Mouse (Mus musculus) hindbrain, embryonic 16.5 days (tissue): ENCODE results near the gene Lat2. TPM values are rescaled to one million over a fixed set of nuclear protein-coding genes. Genes with fewer than 3 reads are reported as not detected.

Source experiments
- ATAC-seq: fragments of 200-750 bp; cut with Nextera tagmentation; 2 replicates; pipeline ENCODE4 v1.8.0; 2017; ENCODE audit warnings: moderate TSS enrichment, moderate library complexity
- H3K27ac ChIP-seq: fragments of 300-500 bp; sonication (generic); 2 replicates; pipeline ENCODE4 v1.5.1; 2014; ENCODE audit warnings: low read depth, mild to moderate bottlenecking, control low read depth, low read length, moderate library complexity
- H3K27me3 ChIP-seq: fragments of 300-500 bp; sonication (generic); replicated peaks from 2 replicates; pipeline ENCODE4 v1.6.1; 2014; ENCODE audit warnings: low read length; ENCODE audit not compliant: control insufficient read depth, insufficient read depth
- H3K36me3 ChIP-seq: fragments of 300-500 bp; sonication (generic); 2 replicates; pipeline ENCODE4 v1.6.1; 2014; ENCODE audit warnings: mild to moderate bottlenecking, low read length, moderate library complexity, mixed read lengths; ENCODE audit not compliant: control insufficient read depth, insufficient read depth
- H3K4me1 ChIP-seq: fragments of 300-500 bp; sonication (generic); 2 replicates; pipeline ENCODE4 v1.6.1; 2014; ENCODE audit warnings: low read depth, low read length; ENCODE audit not compliant: control insufficient read depth, insufficient read depth
- H3K4me2 ChIP-seq: fragments of 300-500 bp; sonication (generic); 2 replicates; pipeline ENCODE4 v1.6.1; 2014; ENCODE audit warnings: mild to moderate bottlenecking, low read length, control low read depth, moderate library complexity
- H3K4me3 ChIP-seq: fragments of 300-500 bp; sonication (generic); 2 replicates; pipeline ENCODE4 v1.5.1; 2014; ENCODE audit warnings: mild to moderate bottlenecking, low read length, control low read depth, moderate library complexity
- H3K9ac ChIP-seq: fragments of 300-500 bp; sonication (generic); 2 replicates; pipeline ENCODE4 v1.6.1; 2014; ENCODE audit warnings: low read depth, mild to moderate bottlenecking, control low read depth, low read length, moderate library complexity
- H3K9me3 ChIP-seq: fragments of 300-500 bp; sonication (generic); 2 replicates; pipeline ENCODE4 v1.6.1; 2014; ENCODE audit warnings: mild to moderate bottlenecking, low read length, moderate library complexity; ENCODE audit not compliant: control insufficient read depth
- WGBS: fragments of 180-500 bp; shearing (Covaris S2); extraction: QIAGEN DNeasy Blood & Tissue Kit; methylation state at CpG from one replicate; pipeline ENCODE4 v1.1.7; 2014; 5-methylcytosine and 5-hydroxymethylcytosine counted together
- polyA plus RNA-seq: library from polyadenylated mRNA; unstranded; fragments of >200 nt; fragmentation: Nextera tagmentation; extraction: Ambion mirVana; gene quantifications from 2 replicates; pipeline ENCODE4 v1.2.1, GENCODE M21; 2015

Gene Lat2
- polyA plus RNA-seq, 1 experiment from 2014 or later, result 2.1 TPM

DNA sequence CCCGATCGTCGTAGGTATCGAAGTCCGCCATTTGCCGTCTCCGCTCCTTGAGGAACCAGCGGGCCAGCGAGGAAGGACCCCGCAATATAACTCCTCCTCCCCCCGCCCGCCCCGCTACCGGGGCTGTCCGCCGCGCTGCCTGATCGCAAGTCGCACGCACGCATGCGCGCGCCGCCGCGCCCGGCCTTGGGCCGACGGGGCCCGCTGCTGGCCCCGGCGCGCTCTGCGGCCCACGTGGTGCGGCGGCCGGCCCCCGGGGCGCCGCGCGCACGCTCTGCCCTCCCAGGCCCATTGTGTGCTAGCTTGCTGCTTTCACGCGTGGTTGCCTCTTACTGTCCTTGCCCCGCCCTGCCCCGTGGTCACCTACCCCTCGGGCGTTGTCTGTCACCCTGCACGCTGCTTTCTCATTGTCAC is 24.5 kb upstream of the Lat2 start, which contains the start of gene Eif4h:
Gene Eif4h (minus strand): TSS at position 222 of the 414 bp plus-strand sequence.
- Histone ChIP-seq H3K4me2 (peak within 1 kb of the TSS; percentile 76), H3K27me3 (no peaks in the 10 kb centered on the region), H3K4me3 (peak within 1 kb of the TSS; percentile 86), H3K27ac (peak within 1 kb of the TSS; percentile 95), H3K9me3 (no peaks in the 10 kb centered on the region), H3K36me3 (0 out of 2 replicates have a peak, but pooled peaks cover 2% of the 10 kb centered on the region), H3K4me1 (peaks cover 14% of the 10 kb centered on the region), H3K9ac (peak within 1 kb of the TSS; percentile 99)
- WGBS, result under 1% methylated on average over 45 of the region's 52 CpGs
- ATAC-seq, result peak; percentile 94

GRCm38 (mm10) chr5:134638461-134639268 is 23.8 kb upstream of the Lat2 start:
- H3K36me3 ChIP-seq, result 0 out of 2 replicates have a peak, but pooled peaks cover 2% of the 10 kb centered on the region
- peak overlapping the region; percentile 99 for H3K9ac ChIP-seq
- no peaks in the 10 kb centered on the region for H3K27me3 ChIP-seq
- H3K4me3 ChIP-seq, result peak overlapping the region; percentile 86
- WGBS, result under 1% methylated on average over 63 of the region's 85 CpGs
- H3K27ac ChIP-seq, result peak overlapping the region; percentile 95
- peak; percentile 83 for ATAC-seq
- peak overlapping the region; percentile 76 for H3K4me2 ChIP-seq
- peaks cover 16% of the 10 kb centered on the region for H3K4me1 ChIP-seq
- H3K9me3 ChIP-seq, result no peaks in the 10 kb centered on the region

GRCm38 (mm10) chr5:134637820-134638367 is 23.1 kb upstream of the Lat2 start:
- WGBS, result 25% methylated on average over 5 of the region's 5 CpGs
- Histone ChIP-seq H3K4me1 (peaks cover 19% of the 10 kb centered on the region), H3K9me3 (no peaks in the 10 kb centered on the region), H3K27me3 (no peaks in the 10 kb centered on the region), H3K27ac (no peak overlapping the region), H3K4me3 (peak overlapping the region; percentile 86), H3K4me2 (peak overlapping the region; percentile 76), H3K36me3 (0 out of 2 replicates have a peak, but pooled peaks cover 2% of the 10 kb centered on the region), H3K9ac (peak overlapping the region; percentile 99)
- no peak for ATAC-seq

- no peaks in the 10 kb centered on the region for H3K9me3 ChIP-seq
- WGBS, result 47% methylated on average over 2 of the region's 2 CpGs
- H3K4me1 ChIP-seq, result peaks cover 16% of the 10 kb centered on the region
- H3K4me2 ChIP-seq, result no peak overlapping the region
- no peaks in the 10 kb centered on the region for H3K27me3 ChIP-seq
- H3K27ac ChIP-seq, result no peak overlapping the region
- H3K9ac ChIP-seq, result no peak overlapping the region
- ATAC-seq, result no peak
- H3K4me3 ChIP-seq, result no peak overlapping the region
- H3K36me3 ChIP-seq, result peaks cover 5% of the 10 kb centered on the region
Measured at GRCm38 (mm10) chr5:134632841-134633240, 18.0 kb upstream of the Lat2 start.

GRCm38 (mm10) chr5:134630835-134631234 is 16.0 kb upstream of the Lat2 start:
- Histone ChIP-seq H3K4me2 (no peak overlapping the region), H3K9me3 (no peaks in the 10 kb centered on the region), H3K9ac (no peak overlapping the region), H3K27me3 (no peaks in the 10 kb centered on the region), H3K36me3 (peaks cover 12% of the 10 kb centered on the region), H3K4me3 (no peak overlapping the region), H3K27ac (no peak overlapping the region), H3K4me1 (peaks cover 7% of the 10 kb centered on the region)
- no peak for ATAC-seq

- H3K36me3 ChIP-seq, result peaks cover 24% of the 10 kb centered on the region
- no peak for ATAC-seq
- no peaks in the 10 kb centered on the region for H3K27me3 ChIP-seq
- H3K4me3 ChIP-seq, result no peak overlapping the region
- 88% methylated on average over 4 of the region's 4 CpGs for WGBS
- H3K9me3 ChIP-seq, result no peaks in the 10 kb centered on the region
- H3K4me2 ChIP-seq, result no peak overlapping the region
- H3K27ac ChIP-seq, result no peak overlapping the region
- peaks cover 7% of the 10 kb centered on the region for H3K4me1 ChIP-seq
- no peak overlapping the region for H3K9ac ChIP-seq
Measured at GRCm38 (mm10) chr5:134629508-134629907, 14.7 kb upstream of the Lat2 start.

- Histone ChIP-seq H3K27me3 (no peaks in the 10 kb centered on the region), H3K36me3 (peaks cover 72% of the 10 kb centered on the region), H3K4me1 (no peaks in the 10 kb centered on the region), H3K27ac (no peak overlapping the region), H3K4me3 (no peak overlapping the region), H3K9ac (no peak overlapping the region), H3K4me2 (no peak overlapping the region), H3K9me3 (no peaks in the 10 kb centered on the region)
- 0 out of 2 replicates have a peak, but pooled peaks have one; percentile 37 for ATAC-seq
- WGBS, result 56% methylated on average over 2 of the region's 2 CpGs
Measured at GRCm38 (mm10) chr5:134622069-134622468, 7.2 kb upstream of the Lat2 start.

DNA sequence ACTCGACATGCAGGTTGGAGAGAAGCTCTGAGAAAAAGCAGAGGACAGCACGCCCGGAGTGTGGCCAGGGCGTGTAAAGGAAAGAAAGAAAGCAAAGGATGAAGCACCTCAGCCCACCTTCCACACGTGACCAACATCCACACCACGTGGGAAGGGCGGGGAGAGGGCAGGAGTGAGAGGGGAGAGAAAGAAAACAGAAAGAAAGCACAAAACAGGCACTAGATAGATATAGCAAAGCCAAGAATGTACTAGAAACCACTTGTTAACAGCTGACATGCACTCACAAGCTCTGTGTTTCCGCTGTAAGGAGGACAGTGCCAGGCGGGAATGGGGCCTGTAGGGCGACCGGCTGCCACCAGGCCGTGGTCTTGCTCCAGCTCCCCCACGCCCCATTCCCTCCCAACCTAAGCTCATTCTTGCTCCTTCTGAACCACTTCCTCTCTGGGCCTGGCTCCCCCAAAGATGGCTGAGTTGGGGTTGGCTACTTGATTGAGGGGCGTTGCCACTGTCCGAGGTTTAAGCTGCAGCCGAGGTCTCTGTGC is 6.3 kb upstream of the Lat2 start:
- H3K4me3 ChIP-seq, result no peak overlapping the region
- no peaks in the 10 kb centered on the region for H3K27me3 ChIP-seq
- H3K4me2 ChIP-seq, result no peak overlapping the region
- no peaks in the 10 kb centered on the region for H3K9me3 ChIP-seq
- peaks cover 65% of the 10 kb centered on the region for H3K36me3 ChIP-seq
- ATAC-seq, result no peak
- H3K9ac ChIP-seq, result no peak overlapping the region
- H3K27ac ChIP-seq, result no peak overlapping the region
- WGBS, result 94% methylated on average over 16 of the region's 16 CpGs
- no peaks in the 10 kb centered on the region for H3K4me1 ChIP-seq

GRCm38 (mm10) chr5:134620457-134620856 is 5.6 kb upstream of the Lat2 start:
- Histone ChIP-seq H3K36me3 (peaks cover 59% of the 10 kb centered on the region), H3K9me3 (no peaks in the 10 kb centered on the region), H3K27ac (no peak overlapping the region), H3K4me3 (no peak overlapping the region), H3K9ac (no peak overlapping the region), H3K4me2 (no peak overlapping the region), H3K4me1 (no peaks in the 10 kb centered on the region), H3K27me3 (no peaks in the 10 kb centered on the region)
- 92% methylated on average over 9 of the region's 9 CpGs for WGBS
- ATAC-seq, result no peak
